26 mouse cellular contexts compared by ENCODE assay signal in the genomic region with DNA sequence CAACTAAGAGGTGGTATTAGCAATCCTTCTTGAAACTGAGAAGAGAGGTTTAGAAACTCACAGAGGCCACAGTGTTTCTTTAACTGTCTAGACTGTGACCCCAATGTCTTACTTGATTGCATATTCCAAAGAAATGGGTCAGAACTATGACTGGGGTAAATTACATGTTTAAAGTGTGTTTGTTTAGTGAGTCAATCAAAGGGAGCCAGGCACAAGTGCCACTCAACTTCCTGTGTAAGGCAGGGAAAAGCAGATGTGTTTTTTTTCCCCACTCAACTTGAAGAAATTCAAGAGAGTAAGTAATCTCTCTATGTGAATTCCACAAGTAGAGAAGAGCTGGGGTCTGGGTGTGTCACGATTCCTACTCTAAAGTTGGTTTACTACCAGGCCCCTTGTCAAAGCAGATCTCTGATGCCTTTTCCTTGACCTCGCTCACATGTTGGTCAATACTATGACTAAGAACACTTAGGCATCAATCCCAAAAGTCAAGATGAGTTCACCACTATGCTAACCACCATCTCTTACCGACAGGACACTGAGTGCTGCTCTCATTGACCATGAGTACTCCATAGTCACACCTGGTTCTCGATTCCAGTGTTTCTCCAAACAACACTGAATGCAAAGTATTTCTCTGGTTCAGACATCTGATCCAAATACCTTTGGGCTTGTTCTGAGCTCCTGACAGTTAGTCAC. TPM values are rescaled to one million over a fixed set of nuclear protein-coding genes. Genes with fewer than 3 reads are reported as not detected.
DNase-seq lines count a peak whose midpoint lies in the region; ATAC-seq lines count a peak whose summit lies in the region.
"Had no signal": no experiment of that assay in that cellular context is flagged by ENCODE, and none has a peak within 500 bp of the region (broad histone marks: within the 10 kb centered on the region; RNA-seq: fewer than 3 reads in every experiment).

No protein-coding gene starts in this region.

- no peaks in the 10 kb centered on the region for H3K27me3 ChIP-seq in lung, embryonic 15.5 days
- H3K27me3 ChIP-seq in forebrain, embryonic 10.5 days (ENCODE audit: poor library complexity, severe bottlenecking) = no peaks in the 10 kb centered on the region
- H3K27me3 ChIP-seq: heart, embryonic 15.5 days; limb, embryonic 15.5 days; liver, embryonic 13.5 days; midbrain, embryonic 15.5 days had no signal

- no peak overlapping the region for H3K4me3 ChIP-seq in lung, embryonic 15.5 days
- H3K4me3 ChIP-seq in forebrain, embryonic 10.5 days = no peak overlapping the region
- H3K4me3 ChIP-seq: heart, embryonic 10.5 days; heart, embryonic 15.5 days; limb, embryonic 10.5 days; limb, embryonic 15.5 days; liver, embryonic 13.5 days; midbrain, embryonic 15.5 days had no signal

- no peaks in the 10 kb centered on the region for H3K36me3 ChIP-seq in lung, embryonic 15.5 days
- H3K36me3 ChIP-seq in forebrain, embryonic 10.5 days (replicated peaks) = no peaks in the 10 kb centered on the region
- H3K36me3 ChIP-seq: heart, embryonic 10.5 days; heart, embryonic 15.5 days; limb, embryonic 10.5 days; limb, embryonic 15.5 days; liver, embryonic 13.5 days; midbrain, embryonic 15.5 days had no signal

- no peaks in the 10 kb centered on the region for H3K4me1 ChIP-seq in lung, embryonic 15.5 days
- no peaks in the 10 kb centered on the region for H3K4me1 ChIP-seq in forebrain, embryonic 10.5 days
- H3K4me1 ChIP-seq: heart, embryonic 10.5 days; heart, embryonic 15.5 days; limb, embryonic 10.5 days; limb, embryonic 15.5 days; liver, embryonic 13.5 days; midbrain, embryonic 15.5 days had no signal

- peak; percentile 57; the same call in 1 of the 2 replicates for ATAC-seq in lung, embryonic 15.5 days (ENCODE audit: borderline replicate concordance, extremely low read depth, low FRiP score, low TSS enrichment)
- ATAC-seq: forebrain, embryonic 14.5 days; intestine, embryonic 16.5 days; midbrain, embryonic 15.5 days had no signal

- WGBS in lung, embryonic 15.5 days = 58% methylated on average over 4 of the region's 4 CpGs
- WGBS in forebrain, embryonic 10.5 days = 95% methylated on average over 4 of the region's 4 CpGs

- no peak overlapping the region for H3K9ac ChIP-seq in lung, embryonic 15.5 days
- H3K9ac ChIP-seq: heart, embryonic 15.5 days; limb, embryonic 15.5 days; liver, embryonic 13.5 days; midbrain, embryonic 15.5 days had no signal

- peak; percentile 31 for DNase-seq in NIH3T3 (ENCODE audit: low read depth)
- peak; percentile 57 for DNase-seq in lung, postnatal 25 days (ENCODE audit: low spot score)
- no peak for DNase-seq in adrenal gland, postnatal 4 days (ENCODE audit: low spot score in 2 of 2)
- DNase-seq in forebrain, embryonic 10.5 days (ENCODE audit: extremely low spot score, low spot score) = no peak
- no peak for DNase-seq in spleen, postnatal 14 days (ENCODE audit: low spot score in 2 of 2)
- DNase-seq: adrenal gland, postnatal 14 days; cerebellum, adult 18-20 months; gastrocnemius, postnatal 14 days; heart, adult 11 months; kidney, adult 8-10 months; layer of hippocampus, postnatal 36 days; liver, embryonic 13.5 days; right cerebral cortex, postnatal 25 days; thymus, adult 2 months had no signal

- H3K27ac ChIP-seq in lung, embryonic 15.5 days = no peak overlapping the region
- no peak overlapping the region for H3K27ac ChIP-seq in forebrain, embryonic 10.5 days
- H3K27ac ChIP-seq: heart, embryonic 10.5 days; heart, embryonic 15.5 days; kidney, postnatal 0 days; limb, embryonic 10.5 days; limb, embryonic 15.5 days; liver, embryonic 13.5 days; macrophage; midbrain, embryonic 15.5 days had no signal

- no peak overlapping the region for H3K4me2 ChIP-seq in lung, embryonic 15.5 days
- H3K4me2 ChIP-seq: heart, embryonic 15.5 days; limb, embryonic 15.5 days; liver, embryonic 13.5 days; midbrain, embryonic 15.5 days had no signal

- H3K9me3 ChIP-seq in lung, embryonic 15.5 days = no peaks in the 10 kb centered on the region
- no peaks in the 10 kb centered on the region for H3K9me3 ChIP-seq in forebrain, embryonic 10.5 days
- H3K9me3 ChIP-seq: heart, embryonic 10.5 days; heart, embryonic 15.5 days; limb, embryonic 10.5 days; limb, embryonic 15.5 days; liver, embryonic 13.5 days; midbrain, embryonic 15.5 days had no signal

RNA-seq across cellular contexts. Expression of gene Rgs4, which starts 42.9 kb away (rescaled TPM):
- 5.9 and 7.3 TPM in 2 replicates for polyA plus RNA-seq in lung, embryonic 15.5 days (2015; fragmentation: Nextera tagmentation; extraction: Ambion mirVana)
- total RNA-seq in adrenal gland, postnatal 4 days (2021) = 10 to 100 TPM; 52.7 to 55.5 TPM
- polyA plus RNA-seq in forebrain, embryonic 10.5 days (2016; fragmentation: Nextera tagmentation; extraction: Ambion mirVana) = 1.7 and 2.8 TPM in 2 replicates
- total RNA-seq: MEL; neutrophil, adult 5-6 weeks had no signal
- polyA plus RNA-seq: macrophage had no signal

RNA-seq across cellular contexts. Expression of gene Rgs5, which starts 49.2 kb away (rescaled TPM):
- polyA plus RNA-seq in lung, embryonic 15.5 days (2015; fragmentation: Nextera tagmentation; extraction: Ambion mirVana) = 9.1 and 9.9 TPM in 2 replicates
- total RNA-seq in adrenal gland, postnatal 4 days (2021) = 10 to 100 TPM; 35.0 to 39.2 TPM
- polyA plus RNA-seq in forebrain, embryonic 10.5 days (2016; fragmentation: Nextera tagmentation; extraction: Ambion mirVana) = 0.22 and 0.35 TPM in 2 replicates
- total RNA-seq: MEL; neutrophil, adult 5-6 weeks had no signal
- polyA plus RNA-seq: macrophage had no signal

Comparison
In these comparisons a context has a peak if more than half of its experiments do, and no peak if none do; other contexts are left out.
1. DNase-seq: peak in NIH3T3 (single experiment) and lung, postnatal 25 days (single experiment); none in adrenal gland, postnatal 4 days (0 of 2), forebrain, embryonic 10.5 days (single experiment) and spleen, postnatal 14 days (0 of 2).